Mouse (Mus musculus): Measurements from ENCODE around the gene Gli2. TPM values are rescaled to one million over a fixed set of nuclear protein-coding genes. Genes with fewer than 3 reads are reported as not detected.

Gene Gli2
- polyA plus RNA-seq, 1 experiment = 0.65 TPM

DNA sequence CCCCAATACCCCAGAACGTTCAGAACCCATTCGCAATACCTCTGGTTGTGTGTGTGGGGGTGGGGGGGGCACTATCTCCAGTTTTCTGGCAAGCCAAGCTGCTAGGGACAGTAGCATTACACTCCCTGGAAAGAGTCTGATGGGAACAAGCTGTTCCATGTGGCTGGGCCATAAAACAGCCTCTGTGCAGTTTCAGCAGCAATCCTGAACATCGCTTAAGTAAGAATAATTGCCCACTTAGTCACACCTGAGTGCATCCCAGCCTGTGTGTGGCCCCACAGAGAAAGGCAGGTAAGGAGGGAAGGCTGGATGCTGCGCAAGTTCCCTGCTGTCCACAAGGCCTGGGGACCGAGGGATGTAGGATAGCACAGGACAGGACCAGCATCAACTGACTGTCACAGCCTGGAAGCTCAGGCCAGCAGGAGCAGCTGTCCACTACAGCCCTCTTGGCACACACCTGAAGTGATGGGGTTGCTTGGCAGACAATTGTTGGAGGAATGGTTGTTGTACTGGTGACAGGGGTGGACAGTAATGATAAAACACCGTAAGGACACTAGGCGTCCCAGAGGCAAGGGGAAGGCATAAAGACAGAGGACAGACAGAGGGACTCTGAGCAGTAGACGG is 58.8 kb downstream of the Gli2 start:
- Histone ChIP-seq H3K79me2 (ENCODE audit: control insufficient read depth, insufficient read depth) (no peaks in the 10 kb centered on the region), H3K4me2 (ENCODE audit: low read depth) (no peak overlapping the region), H3ac (ENCODE audit: control insufficient read depth, insufficient read length) (no peak overlapping the region), H3K36me3 (ENCODE audit: control insufficient read depth, insufficient read depth) (no peaks in the 10 kb centered on the region), H3K4me3 (no peak overlapping the region), H3K27me3 (ENCODE audit: control insufficient read depth, insufficient read depth, insufficient read length) (no peaks in the 10 kb centered on the region)
- TF ChIP-seq POLR2A (IDR thresholded peaks at IDR 0.05; ENCODE audit: insufficient read length, low read depth) (no peak), SRF (IDR thresholded peaks at IDR 0.05; ENCODE audit: control insufficient read depth, insufficient read length, low read depth) (no peak), MYOD1 (IDR thresholded peaks at IDR 0.05; ENCODE audit: control insufficient read depth in 1 of 3, insufficient read length in 2 of 3, low read depth in 2 of 3) (no peak), MAX (IDR thresholded peaks at IDR 0.05; ENCODE audit: low read depth) (no peak), POLR2AphosphoS2 (IDR thresholded peaks at IDR 0.05; ENCODE audit: insufficient read length, low read depth) (no peak), USF1 (IDR thresholded peaks at IDR 0.05; ENCODE audit: low read depth) (no peak), E2F4 (IDR thresholded peaks at IDR 0.05; ENCODE audit: insufficient read depth) (no peak), REST (IDR thresholded peaks at IDR 0.05; ENCODE audit: insufficient read depth, insufficient read length) (no peak), MYOG (IDR thresholded peaks at IDR 0.05; ENCODE audit: control insufficient read depth in 1 of 3, insufficient read depth in 1 of 3, insufficient read length in 2 of 3, low read depth in 2 of 3) (no peak), TCF12 (IDR thresholded peaks at IDR 0.05; ENCODE audit: insufficient read depth, poor library complexity, severe bottlenecking) (no peak), CEBPB (IDR thresholded peaks at IDR 0.05; ENCODE audit: insufficient read depth, poor library complexity, severe bottlenecking) (no peak), TCF3 (IDR thresholded peaks at IDR 0.05; ENCODE audit: insufficient read length, low read depth) (no peak)

DNA sequence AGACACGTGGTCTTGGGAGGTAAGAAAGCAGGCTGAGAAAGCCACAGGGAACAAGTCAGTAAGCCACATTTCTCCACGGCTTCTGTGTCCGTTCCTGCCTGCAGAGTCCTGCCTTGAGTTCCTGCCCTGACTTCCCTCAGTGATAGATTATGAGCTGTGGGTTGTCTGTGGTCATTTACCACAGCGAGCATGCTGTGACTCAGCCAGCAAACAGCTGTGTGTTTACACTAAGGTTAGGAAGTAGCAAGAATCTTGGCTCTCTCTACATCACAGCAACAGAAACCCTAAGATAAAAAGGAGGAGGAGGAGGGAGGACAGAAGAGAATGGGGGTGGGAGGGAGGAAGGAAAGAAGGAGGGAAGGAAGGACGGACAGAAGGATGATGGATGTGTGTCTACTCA is 59.6 kb downstream of the Gli2 start:
- no peak overlapping the region for H3K4me3 ChIP-seq
- TF ChIP-seq MYOD1 (IDR thresholded peaks at IDR 0.05; ENCODE audit: control insufficient read depth in 1 of 3, insufficient read length in 2 of 3, low read depth in 2 of 3) (peak in 2 of 3 experiments; percentile 9 to 18), E2F4 (IDR thresholded peaks at IDR 0.05; ENCODE audit: insufficient read depth) (no peak)
- H3ac ChIP-seq (ENCODE audit: control insufficient read depth, insufficient read length) = no peak overlapping the region
- no peaks in the 10 kb centered on the region for H3K79me2 ChIP-seq (ENCODE audit: control insufficient read depth, insufficient read depth)
- no peaks in the 10 kb centered on the region for H3K36me3 ChIP-seq (ENCODE audit: control insufficient read depth, insufficient read depth)
- no peaks in the 10 kb centered on the region for H3K27me3 ChIP-seq (ENCODE audit: control insufficient read depth, insufficient read depth, insufficient read length)
- H3K4me2 ChIP-seq (ENCODE audit: low read depth) = no peak overlapping the region

DNA sequence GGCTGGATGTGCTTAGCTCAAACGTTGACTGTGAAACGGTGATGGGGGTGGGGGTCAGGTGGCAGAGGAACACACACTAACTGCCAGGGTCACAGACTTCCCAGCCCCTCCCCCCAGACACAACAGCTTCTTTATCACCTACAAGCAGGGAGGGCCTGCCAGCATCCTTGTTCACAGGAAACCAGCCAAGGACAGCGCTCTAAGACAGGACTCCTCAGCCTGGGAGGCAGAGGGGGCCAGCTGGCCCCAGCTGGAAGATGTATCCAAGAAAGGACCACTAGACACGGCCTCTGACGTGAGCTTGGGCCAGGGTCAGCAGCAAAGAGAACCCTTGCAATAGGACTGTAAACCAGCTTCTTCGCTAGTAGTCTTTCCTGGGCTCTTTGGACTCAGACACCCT is 65.1 kb downstream of the Gli2 start:
- Histone ChIP-seq H3K4me3 (no peak overlapping the region), H3K79me2 (ENCODE audit: control insufficient read depth, insufficient read depth) (no peaks in the 10 kb centered on the region), H3ac (ENCODE audit: control insufficient read depth, insufficient read length) (no peak overlapping the region), H3K27me3 (ENCODE audit: control insufficient read depth, insufficient read depth, insufficient read length) (no peaks in the 10 kb centered on the region), H3K4me2 (ENCODE audit: low read depth) (no peak overlapping the region), H3K36me3 (ENCODE audit: control insufficient read depth, insufficient read depth) (no peaks in the 10 kb centered on the region)
- TF ChIP-seq USF1 (IDR thresholded peaks at IDR 0.05; ENCODE audit: low read depth) (no peak), MYOG (IDR thresholded peaks at IDR 0.05; ENCODE audit: control insufficient read depth in 1 of 3, insufficient read depth in 1 of 3, insufficient read length in 2 of 3, low read depth in 2 of 3) (no peak), MYOD1 (IDR thresholded peaks at IDR 0.05; ENCODE audit: control insufficient read depth in 1 of 3, insufficient read length in 2 of 3, low read depth in 2 of 3) (no peak), TCF3 (IDR thresholded peaks at IDR 0.05; ENCODE audit: insufficient read length, low read depth) (no peak), E2F4 (IDR thresholded peaks at IDR 0.05; ENCODE audit: insufficient read depth) (no peak), REST (IDR thresholded peaks at IDR 0.05; ENCODE audit: insufficient read depth, insufficient read length) (no peak), POLR2AphosphoS2 (IDR thresholded peaks at IDR 0.05; ENCODE audit: insufficient read length, low read depth) (no peak), MAX (IDR thresholded peaks at IDR 0.05; ENCODE audit: low read depth) (no peak), CEBPB (IDR thresholded peaks at IDR 0.05; ENCODE audit: insufficient read depth, poor library complexity, severe bottlenecking) (no peak), SRF (IDR thresholded peaks at IDR 0.05; ENCODE audit: control insufficient read depth, insufficient read length, low read depth) (no peak), TCF12 (IDR thresholded peaks at IDR 0.05; ENCODE audit: insufficient read depth, poor library complexity, severe bottlenecking) (no peak), POLR2A (IDR thresholded peaks at IDR 0.05; ENCODE audit: insufficient read length, low read depth) (no peak)

DNA sequence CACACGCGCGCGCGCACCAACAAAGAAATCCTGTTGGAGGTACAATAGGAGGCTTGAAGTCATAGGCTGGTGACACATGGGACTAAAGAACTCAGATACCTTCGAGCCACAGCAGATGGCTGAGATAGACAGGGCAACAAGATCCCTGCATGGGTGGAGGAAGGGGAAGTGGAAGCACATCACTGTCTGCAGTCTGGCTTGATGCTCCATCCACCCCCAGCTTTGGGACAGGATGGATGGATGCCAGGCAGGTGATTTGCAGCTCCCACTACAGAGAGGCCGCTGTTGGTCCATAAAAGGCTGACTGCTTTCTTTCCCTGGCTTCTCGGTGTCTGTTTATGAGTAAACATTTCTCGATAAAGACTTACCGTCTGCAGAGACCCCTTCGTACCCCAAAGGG is 65.9 kb downstream of the Gli2 start:
- H3K4me2 ChIP-seq (ENCODE audit: low read depth) = no peak overlapping the region
- no peaks in the 10 kb centered on the region for H3K27me3 ChIP-seq (ENCODE audit: control insufficient read depth, insufficient read depth, insufficient read length)
- no peak overlapping the region for H3ac ChIP-seq (ENCODE audit: control insufficient read depth, insufficient read length)
- no peak overlapping the region for H3K4me3 ChIP-seq
- no peaks in the 10 kb centered on the region for H3K79me2 ChIP-seq (ENCODE audit: control insufficient read depth, insufficient read depth)
- no peak for TF ChIP-seq MAX (IDR thresholded peaks at IDR 0.05; ENCODE audit: low read depth)
- no peaks in the 10 kb centered on the region for H3K36me3 ChIP-seq (ENCODE audit: control insufficient read depth, insufficient read depth)

DNA sequence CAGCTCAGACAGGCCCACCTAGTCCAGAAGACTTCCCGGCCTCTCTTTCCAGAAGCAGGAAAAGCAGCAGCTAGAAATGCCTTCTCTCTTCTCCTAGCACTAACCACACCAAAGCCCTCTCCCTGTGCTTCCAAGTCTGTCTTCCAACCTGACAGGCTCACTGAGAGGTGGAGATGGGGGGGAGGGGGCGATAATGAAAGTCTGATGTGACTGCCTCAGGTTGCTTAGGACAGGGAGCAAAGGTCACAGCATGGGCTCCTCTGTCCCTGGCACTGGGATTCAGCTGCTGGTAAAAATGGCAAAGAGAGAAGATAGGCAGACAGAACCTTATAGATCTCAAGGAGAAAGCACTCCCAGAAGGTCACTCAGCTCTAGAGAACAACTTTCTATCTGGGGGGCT is 70.0 kb downstream of the Gli2 start:
- Histone ChIP-seq H3K4me3 (no peak overlapping the region), H3K79me2 (ENCODE audit: control insufficient read depth, insufficient read depth) (no peaks in the 10 kb centered on the region), H3ac (ENCODE audit: control insufficient read depth, insufficient read length) (no peak overlapping the region), H3K4me2 (ENCODE audit: low read depth) (no peak overlapping the region), H3K27me3 (ENCODE audit: control insufficient read depth, insufficient read depth, insufficient read length) (no peaks in the 10 kb centered on the region), H3K36me3 (ENCODE audit: control insufficient read depth, insufficient read depth) (no peaks in the 10 kb centered on the region)
- TF ChIP-seq CEBPB (IDR thresholded peaks at IDR 0.05; ENCODE audit: insufficient read depth, poor library complexity, severe bottlenecking) = no peak
- no peak for TF ChIP-seq MAX (IDR thresholded peaks at IDR 0.05; ENCODE audit: low read depth)
- no peak for TF ChIP-seq MYOD1 (IDR thresholded peaks at IDR 0.05; ENCODE audit: control insufficient read depth in 1 of 3, insufficient read length in 2 of 3, low read depth in 2 of 3)
- no peak for TF ChIP-seq POLR2AphosphoS2 (IDR thresholded peaks at IDR 0.05; ENCODE audit: insufficient read length, low read depth)

All from myocyte (in vitro differentiated cells).